ENCODE assay signal across 10 mouse cellular contexts in the genomic region with DNA sequence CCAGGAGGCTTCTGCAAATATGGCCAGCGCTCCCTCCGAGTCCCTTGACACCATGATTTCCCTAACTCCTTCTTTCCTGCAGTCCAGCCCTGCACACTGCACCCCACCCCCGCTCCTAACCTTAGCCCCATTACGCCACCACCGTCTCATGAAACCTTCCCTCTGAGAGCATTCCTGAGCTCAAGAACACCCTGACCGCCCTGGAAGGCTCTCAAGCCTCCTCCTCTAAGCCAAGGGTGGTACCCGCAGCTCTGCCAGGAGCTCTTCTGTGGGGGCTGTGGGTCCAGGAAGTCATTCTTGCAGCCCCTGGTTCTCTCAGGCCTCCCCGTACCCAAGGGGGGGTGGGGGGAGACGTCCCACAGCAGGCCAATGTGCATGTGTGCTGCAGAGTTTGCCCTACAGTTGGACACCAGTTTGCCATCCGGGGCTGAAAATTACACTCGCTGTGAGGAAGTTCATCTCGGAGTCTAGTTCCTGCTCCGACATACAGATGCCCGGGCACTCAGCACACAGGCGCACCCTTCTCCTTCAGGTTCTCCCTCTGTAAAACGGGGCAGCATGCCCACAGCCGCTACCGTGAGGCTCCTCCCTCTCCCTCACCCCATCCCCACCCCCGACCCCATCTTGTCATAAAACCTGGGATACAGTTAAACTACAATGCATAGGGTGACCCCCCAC. TPM values are rescaled to one million over a fixed set of nuclear protein-coding genes. Genes with fewer than 3 reads are reported as not detected.
DNase-seq lines count a peak whose midpoint lies in the region; ATAC-seq and TF ChIP-seq lines count a peak whose summit lies in the region.
"Had no signal": no experiment of that assay in that cellular context is flagged by ENCODE, and none has a peak within 500 bp of the region (broad histone marks: within the 10 kb centered on the region; RNA-seq: fewer than 3 reads in every experiment).

No protein-coding gene starts in this region.

- no peaks in the 10 kb centered on the region for H3K36me3 ChIP-seq in intestine, embryonic 15.5 days
- no peaks in the 10 kb centered on the region for H3K36me3 ChIP-seq in intestine, postnatal 0 days (ENCODE audit: control insufficient read depth, insufficient read depth)
- H3K36me3 ChIP-seq in embryonic facial prominence, embryonic 13.5 days = peaks cover 10% of the 10 kb centered on the region; the same call in 1 of the 2 replicates

- no peak for TF ChIP-seq CTCF in intestine, postnatal 0 days (IDR thresholded peaks at IDR 0.05; ENCODE audit: low read depth)
- no peak for TF ChIP-seq CTCF in olfactory bulb, adult 2 months (IDR thresholded peaks at IDR 0.05; ENCODE audit: insufficient read depth, low read depth, low read length)

- no peak overlapping the region for H3K4me3 ChIP-seq in intestine, embryonic 15.5 days (replicated peaks)
- no peak overlapping the region for H3K4me3 ChIP-seq in intestine, postnatal 0 days (ENCODE audit: low read depth, low read length)
- H3K4me3 ChIP-seq in embryonic facial prominence, embryonic 13.5 days = no peak overlapping the region
- no peak overlapping the region for H3K4me3 ChIP-seq in olfactory bulb, adult 2 months (ENCODE audit: insufficient read depth, low read depth, low read length)

- TF ChIP-seq POLR2A in olfactory bulb, adult 2 months (IDR thresholded peaks at IDR 0.05; ENCODE audit: insufficient read depth, low read depth, low read length) = no peak

- 0 out of 2 replicates have a peak, but pooled peaks cover 9% of the 10 kb centered on the region for H3K4me1 ChIP-seq in intestine, embryonic 15.5 days (replicated peaks)
- H3K4me1 ChIP-seq in intestine, postnatal 0 days (replicated peaks; ENCODE audit: control insufficient read depth, insufficient read depth, low read length) = no peaks in the 10 kb centered on the region
- peaks cover 26% of the 10 kb centered on the region for H3K4me1 ChIP-seq in embryonic facial prominence, embryonic 13.5 days
- peaks cover 46% of the 10 kb centered on the region for H3K4me1 ChIP-seq in olfactory bulb, adult 2 months (ENCODE audit: control insufficient read depth, insufficient read depth, low read length)

- no peaks in the 10 kb centered on the region for H3K27me3 ChIP-seq in intestine, embryonic 15.5 days (replicated peaks)
- H3K27me3 ChIP-seq in intestine, postnatal 0 days (replicated peaks; ENCODE audit: control insufficient read depth, insufficient read depth, low read length) = no peaks in the 10 kb centered on the region
- no peaks in the 10 kb centered on the region for H3K27me3 ChIP-seq in embryonic facial prominence, embryonic 13.5 days

- peak overlapping the region; percentile 5; the same call in 1 of the 2 replicates for H3K27ac ChIP-seq in intestine, embryonic 15.5 days
- H3K27ac ChIP-seq in intestine, postnatal 0 days (ENCODE audit: low read depth, low read length) = no peak overlapping the region; the same call in 1 of the 2 replicates
- H3K27ac ChIP-seq in embryonic facial prominence, embryonic 13.5 days = no peak overlapping the region
- H3K27ac ChIP-seq in olfactory bulb, adult 2 months (ENCODE audit: insufficient read depth, low read depth, low read length) = 0 out of 2 replicates have a peak overlapping the region, but pooled peaks have one; percentile 22
- H3K27ac ChIP-seq: liver, embryonic 14.5 days had no signal

- H3K9ac ChIP-seq in intestine, embryonic 15.5 days = no peak overlapping the region
- H3K9ac ChIP-seq in intestine, postnatal 0 days (ENCODE audit: low read depth, low read length) = no peak overlapping the region
- no peak overlapping the region for H3K9ac ChIP-seq in embryonic facial prominence, embryonic 13.5 days
- H3K9ac ChIP-seq: liver, embryonic 14.5 days had no signal

- peak; percentile 62 for DNase-seq in kidney, postnatal 10 days
- no peak for DNase-seq in cerebellum, adult 9-11 months
- DNase-seq: cerebellum, postnatal 10 days; thymus, postnatal 4 days had no signal

- no peak overlapping the region for H3K4me2 ChIP-seq in intestine, embryonic 15.5 days (replicated peaks)
- no peak overlapping the region for H3K4me2 ChIP-seq in intestine, postnatal 0 days (replicated peaks; ENCODE audit: low read depth)
- H3K4me2 ChIP-seq in embryonic facial prominence, embryonic 13.5 days = no peak overlapping the region

- ATAC-seq in intestine, embryonic 15.5 days = peak; percentile 39; the same call in 1 of the 2 replicates
- no peak for ATAC-seq in intestine, postnatal 0 days
- ATAC-seq in embryonic facial prominence, embryonic 13.5 days (ENCODE audit: insufficient number of reproducible peaks, insufficient read depth, low FRiP score, low TSS enrichment, low read depth) = 0 out of 2 replicates have a peak, but pooled peaks have one; percentile 20
- ATAC-seq in erythroid progenitor cell, adult 5-6 weeks (replicated peaks; ENCODE audit: low FRiP score, poor library complexity, severe bottlenecking) = no peak

- 78% methylated on average over 19 of the region's 19 CpGs for WGBS in intestine, embryonic 15.5 days
- WGBS in intestine, postnatal 0 days = 74% methylated on average over 19 of the region's 19 CpGs
- 84% methylated on average over 19 of the region's 19 CpGs for WGBS in embryonic facial prominence, embryonic 13.5 days
- 91% methylated on average over 19 of the region's 19 CpGs for WGBS in olfactory bulb, adult 2 months

- no peaks in the 10 kb centered on the region for H3K9me3 ChIP-seq in intestine, embryonic 15.5 days
- H3K9me3 ChIP-seq in intestine, postnatal 0 days (ENCODE audit: control insufficient read depth) = no peaks in the 10 kb centered on the region
- no peaks in the 10 kb centered on the region for H3K9me3 ChIP-seq in embryonic facial prominence, embryonic 13.5 days

RNA-seq across cellular contexts. Expression of a gene that starts 57.0 kb away (rescaled TPM):
- polyA plus RNA-seq in intestine, embryonic 15.5 days (2015; fragmentation: Nextera tagmentation; extraction: Ambion mirVana) = 161 and 170 TPM in 2 replicates
- 84.5 and 85.5 TPM in 2 replicates for polyA plus RNA-seq in intestine, postnatal 0 days (2015; fragmentation: Nextera tagmentation; extraction: Ambion mirVana)
- polyA plus RNA-seq in embryonic facial prominence, embryonic 13.5 days (2015; fragmentation: Nextera tagmentation; extraction: Ambion mirVana) = 121 and 137 TPM in 2 replicates
- polyA plus RNA-seq in olfactory bulb, adult 2 months (2012; ENCODE audit: insufficient read depth, insufficient read length, low replicate concordance, missing spikeins) = not detected in 2 replicates
- total RNA-seq in erythroid progenitor cell, adult 5-6 weeks (2015; ENCODE audit: low replicate concordance) = 1.1 TPM in 1 of 2 replicates, not detected in the other
- 0.39 TPM in 1 of 2 replicates, not detected in the other for total RNA-seq in erythroid progenitor cell, adult 5-6 weeks (2017; ENCODE audit: low replicate concordance)

RNA-seq across cellular contexts. Expression of a gene that starts 57.1 kb away (rescaled TPM):
- polyA plus RNA-seq in intestine, embryonic 15.5 days (2015; fragmentation: Nextera tagmentation; extraction: Ambion mirVana) = 60.2 and 61.4 TPM in 2 replicates
- polyA plus RNA-seq in intestine, postnatal 0 days (2015; fragmentation: Nextera tagmentation; extraction: Ambion mirVana) = 44.5 and 44.8 TPM in 2 replicates
- 58.8 and 62.0 TPM in 2 replicates for polyA plus RNA-seq in embryonic facial prominence, embryonic 13.5 days (2015; fragmentation: Nextera tagmentation; extraction: Ambion mirVana)
- polyA plus RNA-seq in olfactory bulb, adult 2 months (2012; ENCODE audit: insufficient read depth, insufficient read length, low replicate concordance, missing spikeins) = not detected in 2 replicates
- not detected in 2 replicates for total RNA-seq in erythroid progenitor cell, adult 5-6 weeks (2015; ENCODE audit: low replicate concordance)
- total RNA-seq in erythroid progenitor cell, adult 5-6 weeks (2017; ENCODE audit: low replicate concordance) = 0.23 and 0.39 TPM in 2 replicates

Comparison
In these comparisons a context has a peak if more than half of its experiments do, and no peak if none do; other contexts are left out.
1. ATAC-seq: peak in intestine, embryonic 15.5 days (single experiment) and embryonic facial prominence, embryonic 13.5 days (single experiment); none in intestine, postnatal 0 days (single experiment) and erythroid progenitor cell, adult 5-6 weeks (single experiment).
2. H3K27ac ChIP-seq: peak in intestine, embryonic 15.5 days (single experiment) and olfactory bulb, adult 2 months (single experiment); none in intestine, postnatal 0 days (single experiment) and embryonic facial prominence, embryonic 13.5 days (single experiment).
3. RNA of a gene that starts 57.1 kb away (polyA plus RNA-seq): 60.2 to 61.4 TPM in intestine, embryonic 15.5 days, 58.8 to 62.0 TPM in embryonic facial prominence, embryonic 13.5 days and 44.5 to 44.8 TPM in intestine, postnatal 0 days; not detected in olfactory bulb, adult 2 months; every median in the first group is over 10 times any median in the second.